Mouse (Mus musculus) midbrain, embryonic 14.5 days (tissue): ENCODE measurements at regions not wholly inside any gene's neighbourhood (a gene's known extent, or its start where the extent isn't known, plus 50 kb on each side); places are given as distances from the start of the nearest gene placed in this dataset.
A peak's percentile ranks its signal among the peaks of the same experiment; 100 is the strongest.

Experiments
- ATAC-seq: fragments of 200-750 bp; cut with Nextera tagmentation; 2 replicates; pipeline ENCODE4 v1.8.0; 2017; ENCODE audit warnings: moderate number of reproducible peaks, moderate library complexity; ENCODE audit not compliant: low FRiP score, low TSS enrichment
- DNase-seq: peaks from one replicate; pipeline ENCODE4 v3.0.0-alpha.2; 2015
- H3K27ac ChIP-seq: fragments of 300-500 bp; sonication (generic); replicated peaks from 2 replicates; pipeline ENCODE4 v1.5.1; 2014; ENCODE audit warnings: mild to moderate bottlenecking, low read depth, low read length, moderate library complexity
- H3K27me3 ChIP-seq: fragments of 300-500 bp; sonication (generic); 2 replicates; pipeline ENCODE4 v1.6.1; 2014; ENCODE audit warnings: low read length, control low read depth, mixed read lengths; ENCODE audit not compliant: control insufficient read depth, insufficient read depth
- H3K36me3 ChIP-seq: fragments of 300-500 bp; sonication (generic); 2 replicates; pipeline ENCODE4 v1.6.1; 2014; ENCODE audit warnings: low read length, control low read depth; ENCODE audit not compliant: control insufficient read depth, insufficient read depth
- H3K4me1 ChIP-seq: fragments of 300-500 bp; sonication (generic); 2 replicates; pipeline ENCODE4 v1.6.1; 2014; ENCODE audit warnings: mild to moderate bottlenecking, antibody characterized with exemption, low read length, control low read depth; ENCODE audit not compliant: control insufficient read depth, insufficient read depth
- H3K4me2 ChIP-seq: fragments of 300-500 bp; sonication (generic); 2 replicates; pipeline ENCODE4 v1.6.1; 2014; ENCODE audit warnings: mild to moderate bottlenecking, low read length, moderate library complexity
- H3K4me3 ChIP-seq: fragments of 300-500 bp; sonication (generic); replicated peaks from 2 replicates; pipeline ENCODE4 v1.5.1; 2014; ENCODE audit warnings: low read depth, low read length
- H3K9ac ChIP-seq: fragments of 300-500 bp; sonication (generic); replicated peaks from 2 replicates; pipeline ENCODE4 v1.6.1; 2014; ENCODE audit warnings: mild to moderate bottlenecking, low read length, moderate library complexity
- H3K9me3 ChIP-seq: fragments of 300-500 bp; sonication (generic); 2 replicates; pipeline ENCODE4 v1.6.1; 2016; ENCODE audit warnings: low read length, control low read depth, mixed read lengths; ENCODE audit not compliant: control insufficient read depth
- WGBS: fragments of 180-500 bp; shearing (Covaris S2); extraction: QIAGEN DNeasy Blood & Tissue Kit; methylation state at CpG from one replicate; pipeline ENCODE4 v1.1.7; 2014; 5-methylcytosine and 5-hydroxymethylcytosine counted together

DNA sequence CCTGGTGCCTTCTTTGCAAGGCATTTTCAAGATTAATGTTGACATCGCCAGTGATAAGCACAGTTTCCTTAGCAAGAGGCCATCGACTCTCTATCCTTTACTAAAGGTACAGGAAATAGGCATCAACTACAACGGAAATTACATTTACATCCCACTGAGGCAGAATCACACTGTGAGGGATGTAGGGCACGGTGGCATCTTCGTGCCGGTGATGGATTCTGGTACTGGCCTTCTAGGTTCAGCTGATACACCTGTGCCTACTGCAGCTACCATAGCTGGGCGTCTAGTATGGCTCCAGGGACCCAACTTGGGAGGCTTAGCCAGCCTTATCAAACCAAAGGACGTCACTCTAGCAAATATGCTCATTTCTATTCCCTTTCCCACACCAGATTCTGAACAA, 313.5 kb upstream of the Zfp637 start:
- Histone ChIP-seq H3K27ac (no peak overlapping the region), H3K4me2 (no peak overlapping the region), H3K9ac (no peak overlapping the region), H3K36me3 (no peaks in the 10 kb centered on the region), H3K9me3 (no peaks in the 10 kb centered on the region), H3K4me3 (no peak overlapping the region), H3K27me3 (no peaks in the 10 kb centered on the region), H3K4me1 (no peaks in the 10 kb centered on the region)
- WGBS = 91% methylated on average over 8 of the region's 8 CpGs
- no peak for DNase-seq
- ATAC-seq = no peak

DNA sequence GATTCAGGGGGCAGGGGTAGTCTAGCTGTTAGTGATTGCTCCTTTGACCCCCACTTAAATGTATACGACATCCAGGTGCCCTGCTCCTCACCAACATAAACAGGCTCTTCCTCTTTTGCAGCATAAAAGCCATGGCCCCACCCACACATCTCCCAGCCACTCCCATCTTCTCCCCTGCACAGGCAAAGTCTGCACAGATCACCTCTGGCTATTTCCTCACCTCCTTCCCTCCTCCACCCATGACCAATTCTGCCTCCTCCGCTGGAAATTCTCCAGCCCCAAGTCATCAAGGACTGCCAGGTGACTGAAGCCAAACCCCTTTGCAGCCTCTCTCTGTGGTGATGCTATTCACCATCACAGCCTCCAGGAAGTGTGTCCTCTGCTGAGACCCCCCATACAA, 306.8 kb upstream of the Zfp637 start:
- Histone ChIP-seq H3K9me3 (no peaks in the 10 kb centered on the region), H3K27me3 (no peaks in the 10 kb centered on the region), H3K27ac (no peak overlapping the region), H3K4me2 (no peak overlapping the region), H3K36me3 (no peaks in the 10 kb centered on the region), H3K9ac (no peak overlapping the region), H3K4me1 (no peaks in the 10 kb centered on the region), H3K4me3 (no peak overlapping the region)
- 78% methylated on average over 2 of the region's 2 CpGs for WGBS
- DNase-seq = no peak
- ATAC-seq = no peak

DNA sequence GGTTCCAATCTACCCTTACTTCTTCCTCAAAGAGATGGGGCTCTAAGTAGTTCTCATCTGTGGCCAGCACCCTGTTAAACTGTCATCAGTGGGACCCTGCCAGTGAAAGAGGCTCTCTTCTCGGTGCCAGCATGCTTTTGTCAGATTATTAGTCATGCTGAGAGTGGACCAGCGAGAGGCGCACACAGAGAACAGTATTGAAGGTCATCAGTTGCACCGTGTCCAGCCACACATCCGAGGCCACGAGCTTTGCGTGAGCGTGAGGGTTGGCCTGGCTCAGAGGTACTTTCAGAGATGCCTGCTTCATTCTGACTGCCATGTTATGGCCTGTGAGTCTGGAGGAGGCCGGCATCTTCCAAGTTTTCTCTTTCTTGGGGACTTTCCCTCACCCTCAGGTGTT, 306.0 kb upstream of the Zfp637 start:
- H3K4me3 ChIP-seq = no peak overlapping the region
- H3K9me3 ChIP-seq = no peaks in the 10 kb centered on the region
- DNase-seq (no peak), ATAC-seq (no peak)
- H3K36me3 ChIP-seq = no peaks in the 10 kb centered on the region
- 86% methylated on average over 9 of the region's 9 CpGs for WGBS
- H3K4me2 ChIP-seq = no peak overlapping the region
- no peak overlapping the region for H3K9ac ChIP-seq
- H3K27ac ChIP-seq = no peak overlapping the region
- no peaks in the 10 kb centered on the region for H3K27me3 ChIP-seq
- no peaks in the 10 kb centered on the region for H3K4me1 ChIP-seq

DNA sequence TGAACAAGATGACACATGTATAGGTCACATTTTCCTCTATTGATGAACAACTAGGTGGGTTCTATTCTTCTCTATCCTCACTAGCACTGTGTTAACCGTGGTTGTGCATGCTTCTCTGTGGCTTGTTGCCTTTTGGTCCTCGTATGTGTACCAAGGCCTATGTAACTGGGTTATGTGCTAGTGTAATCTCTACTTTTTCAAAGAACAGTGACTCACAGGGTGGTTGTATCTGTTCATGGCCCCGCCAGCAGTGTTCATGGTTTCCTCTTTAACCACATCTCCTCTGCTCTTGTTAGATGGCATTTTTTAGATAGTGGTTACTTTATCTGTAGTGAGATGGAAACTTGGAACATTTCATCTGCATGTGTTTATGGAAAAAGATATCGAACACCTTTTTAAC, 304.9 kb upstream of the Zfp637 start:
- H3K9ac ChIP-seq = no peak overlapping the region
- 95% methylated on average over 4 of the region's 4 CpGs for WGBS
- no peak overlapping the region for H3K4me2 ChIP-seq
- H3K27ac ChIP-seq = no peak overlapping the region
- no peaks in the 10 kb centered on the region for H3K36me3 ChIP-seq
- H3K4me1 ChIP-seq = no peaks in the 10 kb centered on the region
- DNase-seq (no peak), ATAC-seq (no peak)
- no peak overlapping the region for H3K4me3 ChIP-seq
- H3K27me3 ChIP-seq = no peaks in the 10 kb centered on the region
- H3K9me3 ChIP-seq = no peaks in the 10 kb centered on the region

DNA sequence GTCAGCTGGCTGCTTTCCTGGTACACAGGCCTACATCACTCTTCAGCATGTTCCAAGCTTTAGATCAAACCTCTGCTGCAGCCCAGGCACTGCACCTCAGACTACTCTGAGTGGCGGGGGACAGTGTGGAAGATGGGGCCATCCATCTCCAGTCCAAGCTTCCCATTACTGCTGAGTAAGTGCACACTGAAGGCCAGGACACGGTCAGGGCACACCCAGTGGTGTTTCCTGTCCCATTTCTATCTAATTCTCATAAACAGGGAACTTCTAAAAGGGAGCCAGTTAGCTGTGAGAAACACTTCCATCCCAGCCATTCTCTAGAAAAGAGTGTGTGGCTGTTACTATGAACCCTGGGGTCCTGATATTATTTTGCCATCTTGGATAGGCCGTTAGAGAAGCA, 298.5 kb upstream of the Zfp637 start:
- H3K27me3 ChIP-seq = no peaks in the 10 kb centered on the region
- WGBS = 80% methylated on average over 3 of the region's 3 CpGs
- H3K27ac ChIP-seq = no peak overlapping the region
- no peak overlapping the region for H3K4me2 ChIP-seq
- no peak for DNase-seq
- H3K9ac ChIP-seq = no peak overlapping the region
- H3K4me3 ChIP-seq = no peak overlapping the region
- H3K4me1 ChIP-seq = no peaks in the 10 kb centered on the region
- ATAC-seq = no peak
- no peaks in the 10 kb centered on the region for H3K9me3 ChIP-seq
- H3K36me3 ChIP-seq = no peaks in the 10 kb centered on the region

DNA sequence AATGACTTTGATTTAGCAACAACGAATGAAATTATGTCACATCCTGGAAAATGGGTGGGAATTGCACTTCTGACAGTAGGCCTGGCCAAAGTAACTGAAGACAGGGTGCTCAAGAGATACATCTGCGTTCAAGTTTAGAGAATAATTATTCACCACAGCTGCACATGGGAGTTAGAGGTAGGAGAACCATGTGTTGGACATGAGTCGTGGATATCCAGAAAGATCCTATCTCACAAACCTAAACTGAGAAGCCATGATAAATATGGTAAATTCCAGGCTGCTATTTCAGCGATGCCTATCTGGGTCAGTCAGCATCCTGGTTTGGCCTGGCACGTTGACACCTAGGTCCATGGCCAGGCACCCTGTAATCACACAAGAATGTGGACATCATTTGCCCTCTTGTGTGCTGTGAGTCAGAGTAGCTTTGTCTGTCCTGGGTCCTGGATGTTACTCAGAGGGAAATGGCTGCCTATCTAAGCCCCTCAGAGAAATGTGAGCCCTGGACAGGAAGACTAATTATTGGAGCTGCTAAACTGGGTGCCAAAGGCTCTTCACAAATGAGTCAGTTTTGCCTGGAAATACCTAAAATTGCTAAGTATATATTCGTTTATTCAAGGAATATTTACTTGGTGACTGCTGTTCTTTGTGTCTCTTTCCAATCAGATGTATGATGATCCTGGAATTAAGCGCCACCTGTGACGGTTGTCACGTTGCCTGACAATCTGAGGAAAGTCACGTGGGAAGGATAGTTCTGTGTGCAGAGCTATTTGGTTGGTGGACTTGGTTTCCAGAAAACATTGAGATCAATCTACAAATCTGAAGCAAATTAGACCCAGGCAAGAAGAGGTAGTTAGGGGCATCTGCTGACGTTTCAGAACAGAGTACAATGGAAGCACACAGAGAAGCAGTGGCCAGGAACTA, 296.4 kb upstream of the Zfp637 start:
- DNase-seq (no peak), ATAC-seq (no peak)
- Histone ChIP-seq H3K4me1 (no peaks in the 10 kb centered on the region), H3K36me3 (no peaks in the 10 kb centered on the region), H3K4me2 (no peak overlapping the region), H3K27me3 (no peaks in the 10 kb centered on the region), H3K9me3 (no peaks in the 10 kb centered on the region), H3K27ac (no peak overlapping the region), H3K9ac (no peak overlapping the region), H3K4me3 (no peak overlapping the region)
- WGBS = 88% methylated on average over 11 of the region's 11 CpGs

DNA sequence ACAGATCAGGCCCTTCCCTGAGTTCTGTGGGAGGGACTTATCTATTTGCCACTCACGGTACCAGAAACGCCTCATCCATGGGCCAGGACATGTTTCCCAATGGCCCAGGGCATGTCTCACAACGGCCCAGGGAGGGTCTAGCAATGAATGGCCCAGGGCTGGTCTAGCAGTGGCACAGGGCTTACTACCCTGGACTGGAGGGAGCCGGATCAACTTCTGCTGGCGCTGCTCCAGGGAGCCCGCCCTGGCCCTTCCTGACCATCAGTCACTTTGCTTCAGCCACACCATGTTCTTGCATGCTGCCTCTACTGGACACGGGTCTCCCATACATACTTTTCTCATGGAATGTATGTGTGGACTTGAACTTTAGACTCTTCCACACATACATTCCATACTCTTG, 290.1 kb upstream of the Zfp637 start:
- Histone ChIP-seq H3K9me3 (no peaks in the 10 kb centered on the region), H3K27me3 (no peaks in the 10 kb centered on the region), H3K4me2 (no peak overlapping the region), H3K4me1 (no peaks in the 10 kb centered on the region; the same call in 1 of the 2 replicates), H3K4me3 (no peak overlapping the region), H3K9ac (no peak overlapping the region), H3K36me3 (no peaks in the 10 kb centered on the region), H3K27ac (no peak overlapping the region)
- WGBS = 93% methylated on average over 7 of the region's 7 CpGs
- ATAC-seq (no peak), DNase-seq (no peak)

DNA sequence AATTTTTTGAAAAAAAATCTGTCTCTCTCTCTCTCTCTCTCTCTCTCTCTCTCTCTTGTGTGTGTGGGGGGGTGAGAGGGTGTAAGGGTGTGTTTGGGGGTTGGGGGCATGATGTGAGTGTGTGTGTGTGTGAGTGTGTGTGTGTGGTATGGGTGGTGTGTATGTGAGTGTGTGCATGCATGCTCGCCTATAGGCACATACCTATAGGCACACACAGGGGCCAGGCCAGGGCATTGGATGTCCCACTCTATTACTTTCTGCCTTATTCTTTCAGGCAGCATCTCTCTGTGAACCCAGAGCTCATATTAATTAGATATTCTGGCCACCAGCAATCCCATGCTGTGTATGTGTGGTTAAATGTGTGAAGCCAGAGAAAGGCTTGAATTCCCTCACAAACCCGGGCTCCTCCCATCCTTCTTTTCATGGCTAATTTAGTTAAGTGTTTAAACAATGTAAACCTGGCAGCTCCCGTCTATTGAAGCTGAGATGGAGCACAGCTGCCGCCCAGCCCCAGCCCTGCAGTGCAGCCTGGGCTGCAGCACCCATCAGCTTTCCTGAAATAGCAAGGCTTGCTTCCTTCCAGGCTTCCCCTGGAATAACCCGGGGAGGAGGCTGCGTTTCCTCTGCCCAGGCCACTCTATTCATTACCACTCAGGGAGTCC, 288.8 kb upstream of the Zfp637 start:
- peak; percentile 44 for DNase-seq
- ATAC-seq = peak; percentile 48; the same call in 1 of the 2 replicates
- H3K4me2 ChIP-seq = no peak overlapping the region
- H3K9ac ChIP-seq = no peak overlapping the region
- H3K9me3 ChIP-seq = no peaks in the 10 kb centered on the region
- no peak overlapping the region for H3K4me3 ChIP-seq
- H3K36me3 ChIP-seq = no peaks in the 10 kb centered on the region
- H3K27me3 ChIP-seq = no peaks in the 10 kb centered on the region
- WGBS = 18% methylated on average over 6 of the region's 6 CpGs
- H3K4me1 ChIP-seq = no peaks in the 10 kb centered on the region; the same call in 1 of the 2 replicates
- H3K27ac ChIP-seq = 0 out of 2 replicates have a peak overlapping the region, but pooled peaks have one; percentile 17

DNA sequence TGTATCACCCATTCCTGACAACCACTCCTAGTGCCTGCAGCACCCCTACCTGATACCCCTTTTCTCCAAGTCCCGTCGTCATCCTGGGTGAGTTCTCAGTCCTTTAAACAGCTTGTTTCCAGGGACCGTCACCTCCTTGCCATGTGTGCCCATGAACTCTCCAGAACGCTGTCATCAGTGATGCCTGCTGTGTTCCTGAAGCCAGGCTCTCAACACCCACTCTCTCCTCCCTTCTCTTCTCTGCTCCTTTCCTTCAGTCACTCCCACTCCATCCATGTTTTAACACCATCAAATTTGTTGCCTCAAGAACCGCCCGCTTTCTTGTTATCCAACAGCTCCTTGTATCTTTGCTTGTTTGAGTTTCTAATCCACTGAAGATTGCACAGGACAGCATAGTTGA, 277.8 kb upstream of the Zfp637 start:
- Histone ChIP-seq H3K9ac (no peak overlapping the region), H3K9me3 (no peaks in the 10 kb centered on the region), H3K4me2 (no peak overlapping the region), H3K27me3 (no peaks in the 10 kb centered on the region), H3K27ac (no peak overlapping the region), H3K4me1 (no peaks in the 10 kb centered on the region), H3K4me3 (no peak overlapping the region), H3K36me3 (no peaks in the 10 kb centered on the region)
- no peak for ATAC-seq
- WGBS = 94% methylated on average over 6 of the region's 6 CpGs
- no peak for DNase-seq
